Mouse (Mus musculus) macrophage (primary cell): ENCODE data around the gene Evpl. TPM values are rescaled to one million over a fixed set of nuclear protein-coding genes. Genes with fewer than 3 reads are reported as not detected.
A peak's percentile ranks its signal among the peaks of the same experiment; 100 is the strongest.

Experiments
- H3K27ac ChIP-seq: fragments of 350-480 bp; formaldehyde crosslinking; 2 replicates; pipeline ENCODE4 v1.9.0; 2021
- H3K36me3 ChIP-seq: fragments of 350-480 bp; formaldehyde crosslinking; 2 replicates; pipeline ENCODE4 v1.9.0; 2021; ENCODE audit errors: inconsistent target
- H3K4me3 ChIP-seq: fragments of 350-480 bp; formaldehyde crosslinking; 2 replicates; pipeline ENCODE4 v1.9.0; 2021; ENCODE audit errors: inconsistent target
- H3K79me2 ChIP-seq: fragments of 350-480 bp; formaldehyde crosslinking; 2 replicates; pipeline ENCODE4 v1.9.0; 2021; ENCODE audit errors: inconsistent target
- WGBS: methylation state at CpG from one replicate; pipeline ENCODE4 v1.1.7; 2026; ENCODE audit warnings: inconsistent platforms; ENCODE audit not compliant: missing documents; 5-methylcytosine and 5-hydroxymethylcytosine counted together
- polyA plus RNA-seq: library from polyadenylated mRNA; stranded (reverse); fragments of 250-400 nt; gene quantifications from 3 replicates; pipeline ENCODE4 v1.2.4, GENCODE M21; 2018; ENCODE audit warnings: inconsistent platforms

The Evpl gene
- polyA plus RNA-seq, 1 experiment from 2014 or later, result not detected

- H3K79me2 ChIP-seq, result no peaks in the 10 kb centered on the region
- H3K36me3 ChIP-seq, result peaks cover 21% of the 10 kb centered on the region
- no peak overlapping the region for H3K4me3 ChIP-seq
- WGBS, result 90% methylated on average over 12 of the region's 12 CpGs
- H3K27ac ChIP-seq, result no peak overlapping the region
Measured at GRCm38 (mm10) chr11:116241744-116242235, 3.9 kb upstream of the Evpl start.

GRCm38 (mm10) chr11:116239797-116240196 is 1.9 kb upstream of the Evpl start:
- 89% methylated on average over 7 of the region's 7 CpGs for WGBS
- Histone ChIP-seq H3K27ac (no peak overlapping the region), H3K4me3 (no peak overlapping the region), H3K36me3 (peaks cover under 1% of the 10 kb centered on the region), H3K79me2 (no peaks in the 10 kb centered on the region)

GRCm38 (mm10) chr11:116234901-116235300 is 3.0 kb downstream of the Evpl start:
- 96% methylated on average over 8 of the region's 8 CpGs for WGBS
- H3K36me3 ChIP-seq, result no peaks in the 10 kb centered on the region
- H3K79me2 ChIP-seq, result no peaks in the 10 kb centered on the region
- H3K27ac ChIP-seq, result no peak overlapping the region
- no peak overlapping the region for H3K4me3 ChIP-seq

GRCm38 (mm10) chr11:116232427-116232826 is 5.5 kb downstream of the Evpl start:
- WGBS, result 87% methylated on average over 17 of the region's 17 CpGs
- H3K79me2 ChIP-seq, result no peaks in the 10 kb centered on the region
- no peak overlapping the region for H3K27ac ChIP-seq
- no peak overlapping the region for H3K4me3 ChIP-seq
- H3K36me3 ChIP-seq, result no peaks in the 10 kb centered on the region

- 92% methylated on average over 4 of the region's 4 CpGs for WGBS
- H3K27ac ChIP-seq, result no peak overlapping the region
- H3K4me3 ChIP-seq, result no peak overlapping the region
- H3K36me3 ChIP-seq, result no peaks in the 10 kb centered on the region
- H3K79me2 ChIP-seq, result no peaks in the 10 kb centered on the region
Measured at GRCm38 (mm10) chr11:116228699-116229098, 9.2 kb downstream of the Evpl start.

GRCm38 (mm10) chr11:116226414-116226813 is 11.5 kb downstream of the Evpl start:
- no peak overlapping the region for H3K27ac ChIP-seq
- 0% methylated on average over 2 of the region's 2 CpGs for WGBS
- H3K79me2 ChIP-seq, result no peaks in the 10 kb centered on the region
- H3K36me3 ChIP-seq, result no peaks in the 10 kb centered on the region
- H3K4me3 ChIP-seq, result no peak overlapping the region

- 33% methylated on average over 23 of the region's 23 CpGs for WGBS
- H3K79me2 ChIP-seq, result no peaks in the 10 kb centered on the region
- H3K36me3 ChIP-seq, result no peaks in the 10 kb centered on the region
- H3K27ac ChIP-seq, result no peak overlapping the region
- H3K4me3 ChIP-seq, result no peak overlapping the region
Measured at GRCm38 (mm10) chr11:116222740-116223059, 15.2 kb downstream of the Evpl start.

- no peak overlapping the region for H3K27ac ChIP-seq
- no peak overlapping the region for H3K4me3 ChIP-seq
- no peaks in the 10 kb centered on the region for H3K79me2 ChIP-seq
- 18% methylated on average over 53 of the region's 53 CpGs for WGBS
- no peaks in the 10 kb centered on the region for H3K36me3 ChIP-seq
Measured at GRCm38 (mm10) chr11:116221931-116222739, 15.7 kb downstream of the Evpl start.

- Histone ChIP-seq H3K79me2 (no peaks in the 10 kb centered on the region), H3K4me3 (no peak overlapping the region), H3K36me3 (no peaks in the 10 kb centered on the region), H3K27ac (no peak overlapping the region)
- WGBS, result 35% methylated on average over 4 of the region's 4 CpGs
Measured at GRCm38 (mm10) chr11:116219885-116220284, 18.0 kb downstream of the Evpl start.

GRCm38 (mm10) chr11:116218737-116219400 is 19.0 kb downstream of the Evpl start:
- H3K79me2 ChIP-seq, result no peaks in the 10 kb centered on the region
- H3K36me3 ChIP-seq, result no peaks in the 10 kb centered on the region
- H3K4me3 ChIP-seq, result no peak overlapping the region
- 12% methylated on average over 7 of the region's 7 CpGs for WGBS
- H3K27ac ChIP-seq, result peak overlapping the region; percentile 36

- H3K27ac ChIP-seq, result no peak overlapping the region
- H3K36me3 ChIP-seq, result no peaks in the 10 kb centered on the region
- WGBS, result 88% methylated on average over 2 of the region's 2 CpGs
- no peaks in the 10 kb centered on the region for H3K79me2 ChIP-seq
- H3K4me3 ChIP-seq, result no peak overlapping the region
Measured at GRCm38 (mm10) chr11:116218263-116218662, 19.6 kb downstream of the Evpl start.

GRCm38 (mm10) chr11:116216549-116216948 is 21.3 kb downstream of the Evpl start:
- Histone ChIP-seq H3K79me2 (no peaks in the 10 kb centered on the region), H3K36me3 (peaks cover 7% of the 10 kb centered on the region; the same call in 1 of the 2 replicates)
- WGBS, result 73% methylated on average over 10 of the region's 11 CpGs

GRCm38 (mm10) chr11:116215991-116216390 is 21.9 kb downstream of the Evpl start:
- no peaks in the 10 kb centered on the region for H3K79me2 ChIP-seq
- no peak overlapping the region for H3K27ac ChIP-seq
- 90% methylated on average over 6 of the region's 6 CpGs for WGBS
- H3K36me3 ChIP-seq, result peaks cover 9% of the 10 kb centered on the region; the same call in 1 of the 2 replicates
- no peak overlapping the region for H3K4me3 ChIP-seq

More at GRCm38 (mm10) chr11:116216549-116216948, 21.3 kb downstream of the Evpl start:
- H3K27ac ChIP-seq, result no peak overlapping the region
- H3K4me3 ChIP-seq, result no peak overlapping the region

- H3K79me2 ChIP-seq, result no peaks in the 10 kb centered on the region
- peaks cover 9% of the 10 kb centered on the region; the same call in 1 of the 2 replicates for H3K36me3 ChIP-seq
- H3K4me3 ChIP-seq, result no peak overlapping the region
- 95% methylated on average over 7 of the region's 7 CpGs for WGBS
- H3K27ac ChIP-seq, result no peak overlapping the region
Measured at GRCm38 (mm10) chr11:116215181-116215580, 22.7 kb downstream of the Evpl start.

- Histone ChIP-seq H3K36me3 (peaks cover 9% of the 10 kb centered on the region; the same call in 1 of the 2 replicates), H3K27ac (no peak overlapping the region), H3K4me3 (no peak overlapping the region), H3K79me2 (no peaks in the 10 kb centered on the region)
- 95% methylated on average over 13 of the region's 13 CpGs for WGBS
Measured at GRCm38 (mm10) chr11:116213877-116214510, 23.9 kb downstream of the Evpl start.
